Mouse (Mus musculus): ENCODE data around the gene Plb1.

DNA sequence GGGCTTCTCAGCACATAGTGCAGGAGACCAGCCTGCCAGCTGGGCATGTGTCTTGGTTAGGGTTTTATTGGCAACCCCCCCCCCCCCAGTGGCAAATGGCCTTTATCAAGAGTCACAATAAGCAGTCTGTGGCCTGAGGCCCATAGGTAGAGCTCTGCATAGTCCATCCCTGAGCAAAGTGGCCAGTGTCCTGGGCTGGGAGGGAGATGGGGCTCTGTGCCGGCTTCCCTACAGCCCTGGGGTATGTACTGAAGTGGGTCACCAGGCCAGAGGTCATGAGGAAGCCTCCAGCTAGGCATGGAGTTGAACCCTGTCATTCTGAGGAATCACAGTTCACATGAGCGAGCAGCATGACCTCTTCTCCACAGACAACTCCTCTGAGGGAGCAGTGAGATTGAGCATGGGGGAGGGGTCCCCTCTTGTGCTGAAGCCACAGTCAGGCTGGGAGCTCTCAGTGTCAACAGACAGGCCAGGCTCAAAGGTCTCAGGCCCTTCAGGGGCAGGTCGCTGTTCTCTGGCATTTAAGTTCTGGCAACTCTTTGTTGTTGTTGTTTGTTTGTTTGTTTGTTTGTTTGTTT lies 79.2 kb downstream of the Plb1 start:
- TF ChIP-seq CTCF (IDR thresholded peaks at IDR 0.05; ENCODE audit: insufficient read depth, low read length) (no peak), POLR2A (IDR thresholded peaks at IDR 0.05; ENCODE audit: borderline replicate concordance, extremely low read depth, low read depth, low read length) (no peak)

Data from lung, adult 2 months (tissue).